1 mouse cellular context compared by ENCODE assay signal in genomic region chr13:21198313-21198712, GRCm38 (mm10).
TF ChIP-seq lines count a peak whose summit lies in the region.

No protein-coding gene starts in this region.

TF ChIP-seq in MEL, 35 proteins besides CTCF, POLR2A, EP300 and RAD21 (continued from another document):
- peak; percentile 62; the same call in 1 of the 2 replicates for TF ChIP-seq ZNF384 (IDR thresholded peaks at IDR 0.05; ENCODE audit: low read depth, low read length)
- TF ChIP-seq MAFK (IDR thresholded peaks at IDR 0.05; ENCODE audit: borderline replicate concordance, low read depth, low read length): no peak
- TF ChIP-seq HCFC1 (IDR thresholded peaks at IDR 0.05; ENCODE audit: low read depth, low read length): 0 out of 2 replicates have a peak, but pooled peaks have one; percentile 8
